Mouse (Mus musculus): ENCODE data around the gene Cftr. TPM values are rescaled to one million over a fixed set of nuclear protein-coding genes. Genes with fewer than 3 reads are reported as not detected.

The Cftr gene
- polyA plus RNA-seq, 1 experiment: 8.2 TPM

GRCm38 (mm10) chr6:18360955-18361354, 190.5 kb downstream of the Cftr start:
- no peaks in the 10 kb centered on the region for H3K36me3 ChIP-seq (ENCODE audit: control insufficient read depth, insufficient read depth, low read length)
- H3K4me1 ChIP-seq (ENCODE audit: control insufficient read depth, insufficient read depth, low read length): no peaks in the 10 kb centered on the region
- no peaks in the 10 kb centered on the region for H3K27me3 ChIP-seq (ENCODE audit: control insufficient read depth, insufficient read depth, low read length)
- no peak for TF ChIP-seq CTCF (IDR thresholded peaks at IDR 0.05; ENCODE audit: control insufficient read depth, insufficient read depth, insufficient replicate concordance, low read depth, low read length)
- no peak for TF ChIP-seq POLR2A (IDR thresholded peaks at IDR 0.05; ENCODE audit: control insufficient read depth, low read depth, low read length)
- no peak overlapping the region for H3K4me3 ChIP-seq (ENCODE audit: control insufficient read depth, low read depth, low read length)
- no peak overlapping the region for H3K27ac ChIP-seq (ENCODE audit: control insufficient read depth, insufficient read depth, low read depth, low read length)

GRCm38 (mm10) chr6:18362232-18362631, 191.7 kb downstream of the Cftr start:
- Histone ChIP-seq H3K27me3 (ENCODE audit: control insufficient read depth, insufficient read depth, low read length) (no peaks in the 10 kb centered on the region), H3K36me3 (ENCODE audit: control insufficient read depth, insufficient read depth, low read length) (no peaks in the 10 kb centered on the region), H3K4me1 (ENCODE audit: control insufficient read depth, insufficient read depth, low read length) (no peaks in the 10 kb centered on the region), H3K4me3 (ENCODE audit: control insufficient read depth, low read depth, low read length) (no peak overlapping the region), H3K27ac (ENCODE audit: control insufficient read depth, insufficient read depth, low read depth, low read length) (no peak overlapping the region)
- TF ChIP-seq POLR2A (IDR thresholded peaks at IDR 0.05; ENCODE audit: control insufficient read depth, low read depth, low read length) (no peak), CTCF (IDR thresholded peaks at IDR 0.05; ENCODE audit: control insufficient read depth, insufficient read depth, insufficient replicate concordance, low read depth, low read length) (no peak)

- H3K4me3 ChIP-seq (ENCODE audit: control insufficient read depth, low read depth, low read length): no peak overlapping the region
- TF ChIP-seq CTCF (IDR thresholded peaks at IDR 0.05; ENCODE audit: control insufficient read depth, insufficient read depth, insufficient replicate concordance, low read depth, low read length) (no peak), POLR2A (IDR thresholded peaks at IDR 0.05; ENCODE audit: control insufficient read depth, low read depth, low read length) (no peak)
Measured at GRCm38 (mm10) chr6:18369054-18369453, 198.6 kb downstream of the Cftr start.

GRCm38 (mm10) chr6:18369723-18370122, 199.2 kb downstream of the Cftr start:
- H3K27me3 ChIP-seq (ENCODE audit: control insufficient read depth, insufficient read depth, low read length): no peaks in the 10 kb centered on the region
- no peak overlapping the region for H3K4me3 ChIP-seq (ENCODE audit: control insufficient read depth, low read depth, low read length)
- no peaks in the 10 kb centered on the region for H3K4me1 ChIP-seq (ENCODE audit: control insufficient read depth, insufficient read depth, low read length)
- H3K27ac ChIP-seq (ENCODE audit: control insufficient read depth, insufficient read depth, low read depth, low read length): no peak overlapping the region
- H3K36me3 ChIP-seq (ENCODE audit: control insufficient read depth, insufficient read depth, low read length): no peaks in the 10 kb centered on the region
- TF ChIP-seq POLR2A (IDR thresholded peaks at IDR 0.05; ENCODE audit: control insufficient read depth, low read depth, low read length) (no peak), CTCF (IDR thresholded peaks at IDR 0.05; ENCODE audit: control insufficient read depth, insufficient read depth, insufficient replicate concordance, low read depth, low read length) (no peak)

More at GRCm38 (mm10) chr6:18369054-18369453, 198.6 kb downstream of the Cftr start:
- Histone ChIP-seq H3K27me3 (ENCODE audit: control insufficient read depth, insufficient read depth, low read length) (no peaks in the 10 kb centered on the region), H3K27ac (ENCODE audit: control insufficient read depth, insufficient read depth, low read depth, low read length) (no peak overlapping the region), H3K36me3 (ENCODE audit: control insufficient read depth, insufficient read depth, low read length) (no peaks in the 10 kb centered on the region), H3K4me1 (ENCODE audit: control insufficient read depth, insufficient read depth, low read length) (no peaks in the 10 kb centered on the region)

Other genes starting within 250 kb of the Cftr start
- gene Wnt2, start 140.1 kb upstream of the Cftr start, polyA plus RNA-seq (2012; rRNA removed): 2.2 and 2.4 TPM in 2 replicates
- 9.9 and 16.1 TPM in 2 replicates for gene Asz1, start 61.6 kb upstream of the Cftr start, polyA plus RNA-seq (2012; rRNA removed)

Measured in testis, adult 2 months (tissue).